Mouse (Mus musculus): ENCODE results near the gene Nod2. TPM values are rescaled to one million over a fixed set of nuclear protein-coding genes. Genes with fewer than 3 reads are reported as not detected.

Nod2 gene
- polyA plus RNA-seq, 1 experiment from 2014 or later = 0.38 TPM

- no peak for ATAC-seq (replicated peaks; ENCODE audit: low FRiP score, low read depth)
- H3K27ac ChIP-seq = no peak overlapping the region; the same call in 1 of the 2 replicates
- no peaks in the 10 kb centered on the region for H3K27me3 ChIP-seq (ENCODE audit: insufficient read depth, low read length)
- H3K9me3 ChIP-seq (replicated peaks; ENCODE audit: low read length) = no peaks in the 10 kb centered on the region
- TF ChIP-seq CTCF (IDR thresholded peaks at IDR 0.05; ENCODE audit: low read depth) = no peak
- H3K36me3 ChIP-seq (ENCODE audit: insufficient read depth, low read length) = no peaks in the 10 kb centered on the region
- 38% methylated on average over 13 of the region's 13 CpGs for WGBS
- H3K4me3 ChIP-seq (replicated peaks; ENCODE audit: low read depth, low read length) = no peak overlapping the region
- no peak for DNase-seq (ENCODE audit: low spot score)
- H3K4me1 ChIP-seq (replicated peaks; ENCODE audit: insufficient read depth, low read length) = 0 out of 2 replicates have a peak, but pooled peaks cover 8% of the 10 kb centered on the region
- H3K4me2 ChIP-seq (ENCODE audit: low read length) = no peak overlapping the region
- no peak overlapping the region for H3K9ac ChIP-seq (ENCODE audit: low read depth, low read length)
Observed at GRCm38 (mm10) chr8:88605361-88606040, 41.6 kb upstream of the Nod2 start.

- Histone ChIP-seq H3K4me1 (replicated peaks; ENCODE audit: insufficient read depth, low read length) (0 out of 2 replicates have a peak, but pooled peaks cover 5% of the 10 kb centered on the region), H3K9ac (ENCODE audit: low read depth, low read length) (no peak overlapping the region), H3K4me3 (replicated peaks; ENCODE audit: low read depth, low read length) (no peak overlapping the region), H3K27me3 (ENCODE audit: insufficient read depth, low read length) (no peaks in the 10 kb centered on the region), H3K36me3 (ENCODE audit: insufficient read depth, low read length) (no peaks in the 10 kb centered on the region), H3K27ac (no peak overlapping the region), H3K9me3 (replicated peaks; ENCODE audit: low read length) (no peaks in the 10 kb centered on the region), H3K4me2 (ENCODE audit: low read length) (no peak overlapping the region)
- DNase-seq (ENCODE audit: low spot score) (no peak), ATAC-seq (replicated peaks; ENCODE audit: low FRiP score, low read depth) (no peak)
- TF ChIP-seq CTCF (IDR thresholded peaks at IDR 0.05; ENCODE audit: low read depth) = no peak
- WGBS = 80% methylated on average over 8 of the region's 8 CpGs
Observed at GRCm38 (mm10) chr8:88609036-88609435, 38.1 kb upstream of the Nod2 start.

DNA sequence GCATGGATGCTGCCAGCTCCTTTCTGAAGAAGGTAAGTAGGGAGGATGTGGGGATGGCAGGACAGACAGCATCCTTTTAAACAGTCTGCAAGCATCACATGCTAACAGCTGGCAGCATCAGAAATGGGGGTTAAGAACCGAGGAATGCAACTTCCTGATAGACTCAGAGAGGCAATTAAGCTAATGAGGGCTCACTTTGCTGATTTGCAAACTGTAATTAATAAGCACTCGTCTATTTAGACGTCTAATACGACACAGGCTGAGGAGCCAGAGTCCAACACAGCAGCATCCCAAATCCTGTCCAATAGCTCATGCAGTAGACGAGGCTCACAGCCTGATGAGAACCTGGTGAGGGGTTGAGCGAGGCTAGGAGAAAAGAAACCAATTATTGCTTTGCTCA lies 36.8 kb upstream of the Nod2 start:
- H3K27me3 ChIP-seq (ENCODE audit: insufficient read depth, low read length) = no peaks in the 10 kb centered on the region
- no peak for DNase-seq (ENCODE audit: low spot score)
- TF ChIP-seq CTCF (IDR thresholded peaks at IDR 0.05; ENCODE audit: low read depth) = no peak
- ATAC-seq (replicated peaks; ENCODE audit: low FRiP score, low read depth) = no peak
- no peaks in the 10 kb centered on the region for H3K9me3 ChIP-seq (replicated peaks; ENCODE audit: low read length)
- H3K4me1 ChIP-seq (replicated peaks; ENCODE audit: insufficient read depth, low read length) = 0 out of 2 replicates have a peak, but pooled peaks cover 4% of the 10 kb centered on the region
- H3K36me3 ChIP-seq (ENCODE audit: insufficient read depth, low read length) = no peaks in the 10 kb centered on the region
- no peak overlapping the region for H3K4me2 ChIP-seq (ENCODE audit: low read length)
- no peak overlapping the region for H3K9ac ChIP-seq (ENCODE audit: low read depth, low read length)
- 62% methylated on average over 6 of the region's 6 CpGs for WGBS
- no peak overlapping the region for H3K4me3 ChIP-seq (replicated peaks; ENCODE audit: low read depth, low read length)
- no peak overlapping the region for H3K27ac ChIP-seq

DNA sequence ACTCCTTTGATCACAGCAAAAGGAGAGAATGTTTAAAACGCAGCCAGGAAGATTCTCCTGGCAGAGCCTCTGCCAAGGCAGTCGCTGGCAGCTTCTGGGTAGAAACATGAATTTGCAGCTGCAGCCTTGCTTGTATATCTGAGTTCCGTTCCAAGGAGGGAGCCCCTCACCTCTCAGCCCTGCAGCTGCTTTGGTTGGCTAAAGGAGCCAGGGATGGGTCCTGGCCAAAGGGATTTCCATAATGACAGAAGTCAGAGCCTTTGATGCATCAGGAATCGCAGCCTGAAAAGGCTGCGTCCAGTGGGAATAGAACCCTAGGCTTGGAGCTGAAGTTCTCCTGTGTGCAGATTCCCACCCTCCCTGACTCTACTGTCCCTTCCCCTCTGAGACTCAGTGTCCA lies 32.1 kb upstream of the Nod2 start:
- 59% methylated on average over 5 of the region's 5 CpGs for WGBS
- Histone ChIP-seq H3K9ac (ENCODE audit: low read depth, low read length) (no peak overlapping the region), H3K4me3 (replicated peaks; ENCODE audit: low read depth, low read length) (no peak overlapping the region), H3K4me2 (ENCODE audit: low read length) (no peak overlapping the region), H3K4me1 (replicated peaks; ENCODE audit: insufficient read depth, low read length) (no peaks in the 10 kb centered on the region), H3K9me3 (replicated peaks; ENCODE audit: low read length) (no peaks in the 10 kb centered on the region), H3K27ac (no peak overlapping the region), H3K27me3 (ENCODE audit: insufficient read depth, low read length) (no peaks in the 10 kb centered on the region), H3K36me3 (ENCODE audit: insufficient read depth, low read length) (no peaks in the 10 kb centered on the region)
- DNase-seq (ENCODE audit: low spot score) (no peak), ATAC-seq (replicated peaks; ENCODE audit: low FRiP score, low read depth) (no peak)
- no peak for TF ChIP-seq CTCF (IDR thresholded peaks at IDR 0.05; ENCODE audit: low read depth)

GRCm38 (mm10) chr8:88618612-88619011 lies 28.5 kb upstream of the Nod2 start:
- H3K4me2 ChIP-seq (ENCODE audit: low read length) = no peak overlapping the region
- peaks cover 4% of the 10 kb centered on the region; the same call in 1 of the 2 replicates for H3K27me3 ChIP-seq (ENCODE audit: insufficient read depth, low read length)
- H3K4me1 ChIP-seq (replicated peaks; ENCODE audit: insufficient read depth, low read length) = no peaks in the 10 kb centered on the region
- H3K9me3 ChIP-seq (replicated peaks; ENCODE audit: low read length) = no peaks in the 10 kb centered on the region
- DNase-seq (ENCODE audit: low spot score) = no peak
- TF ChIP-seq CTCF (IDR thresholded peaks at IDR 0.05; ENCODE audit: low read depth) = no peak
- H3K27ac ChIP-seq = no peak overlapping the region
- H3K36me3 ChIP-seq (ENCODE audit: insufficient read depth, low read length) = no peaks in the 10 kb centered on the region
- H3K9ac ChIP-seq (ENCODE audit: low read depth, low read length) = no peak overlapping the region
- no peak overlapping the region for H3K4me3 ChIP-seq (replicated peaks; ENCODE audit: low read depth, low read length)
- no peak for ATAC-seq (replicated peaks; ENCODE audit: low FRiP score, low read depth)
- WGBS = 50% methylated on average over 5 of the region's 5 CpGs

GRCm38 (mm10) chr8:88619513-88619912 lies 27.6 kb upstream of the Nod2 start:
- H3K9me3 ChIP-seq (replicated peaks; ENCODE audit: low read length) = no peaks in the 10 kb centered on the region
- no peak overlapping the region for H3K9ac ChIP-seq (ENCODE audit: low read depth, low read length)
- TF ChIP-seq CTCF (IDR thresholded peaks at IDR 0.05; ENCODE audit: low read depth) = peak; percentile 71
- no peaks in the 10 kb centered on the region for H3K4me1 ChIP-seq (replicated peaks; ENCODE audit: insufficient read depth, low read length)
- no peak for DNase-seq (ENCODE audit: low spot score)
- no peak overlapping the region for H3K4me3 ChIP-seq (replicated peaks; ENCODE audit: low read depth, low read length)
- WGBS = 74% methylated on average over 3 of the region's 3 CpGs
- no peak overlapping the region for H3K27ac ChIP-seq
- peaks cover 4% of the 10 kb centered on the region; the same call in 1 of the 2 replicates for H3K27me3 ChIP-seq (ENCODE audit: insufficient read depth, low read length)
- no peak overlapping the region for H3K4me2 ChIP-seq (ENCODE audit: low read length)
- H3K36me3 ChIP-seq (ENCODE audit: insufficient read depth, low read length) = no peaks in the 10 kb centered on the region
- no peak for ATAC-seq (replicated peaks; ENCODE audit: low FRiP score, low read depth)
